ENCODE assay signal across 9 mouse cellular contexts in the genomic region with DNA sequence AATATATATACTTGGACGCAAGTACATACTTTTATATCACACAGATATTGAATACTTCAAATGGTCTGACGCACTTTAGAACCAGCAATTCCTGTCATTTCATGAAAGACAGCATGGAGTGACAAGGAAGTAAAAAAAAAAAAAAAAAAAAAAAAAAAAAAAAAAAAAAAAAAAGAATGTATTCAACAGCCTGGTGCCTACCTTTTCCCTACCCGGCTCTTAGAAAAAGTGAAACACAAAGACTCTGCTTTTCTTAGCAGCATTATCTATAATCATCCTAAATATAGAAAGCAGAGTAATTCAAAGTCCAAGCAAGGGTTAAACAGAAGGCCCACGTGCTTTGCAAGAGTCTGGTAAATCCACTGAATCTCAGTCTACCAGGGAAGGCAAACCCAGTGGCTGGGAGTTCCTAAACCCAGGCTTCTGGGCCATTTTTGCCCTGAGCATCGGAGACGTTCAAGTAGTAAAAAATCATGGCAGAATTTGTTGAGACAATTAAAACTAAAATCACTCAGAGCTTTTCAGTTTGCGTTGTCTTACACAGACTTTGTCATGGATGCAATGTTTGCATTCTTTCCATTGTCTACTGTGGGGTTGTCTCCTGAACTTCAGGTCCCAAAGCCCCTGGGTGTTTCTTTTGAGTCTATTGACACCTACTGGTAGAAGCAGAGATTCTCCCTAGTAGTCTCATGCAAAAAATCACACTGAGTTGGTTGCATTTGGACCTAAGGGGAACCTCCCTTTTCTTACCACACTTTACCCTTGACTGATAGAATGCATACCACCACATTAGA.
A peak's percentile ranks its signal among the peaks of the same experiment; 100 is the strongest.
DNase-seq lines count a peak whose midpoint lies in the region; ATAC-seq lines count a peak whose summit lies in the region.
"Had no signal": no experiment of that assay in that cellular context is flagged by ENCODE, and none has a peak within 500 bp of the region (broad histone marks: within the 10 kb centered on the region; RNA-seq: fewer than 3 reads in every experiment).

No protein-coding gene starts in this region.

- 35% methylated on average over 7 of the region's 7 CpGs for WGBS in embryonic facial prominence, embryonic 13.5 days
- 53% methylated on average over 7 of the region's 7 CpGs for WGBS in limb, embryonic 12.5 days
- WGBS in intestine, embryonic 16.5 days, result 56% methylated on average over 7 of the region's 7 CpGs

- H3K9ac ChIP-seq in embryonic facial prominence, embryonic 13.5 days, result no peak overlapping the region
- H3K9ac ChIP-seq in limb, embryonic 12.5 days (replicated peaks), result no peak overlapping the region
- H3K9ac ChIP-seq in intestine, embryonic 16.5 days (ENCODE audit: low read depth, low read length), result no peak overlapping the region

- no peaks in the 10 kb centered on the region for H3K9me3 ChIP-seq in embryonic facial prominence, embryonic 13.5 days
- H3K9me3 ChIP-seq in limb, embryonic 12.5 days, result no peaks in the 10 kb centered on the region
- no peaks in the 10 kb centered on the region for H3K9me3 ChIP-seq in intestine, embryonic 16.5 days (ENCODE audit: control insufficient read depth, low read length)

- H3K4me2 ChIP-seq in embryonic facial prominence, embryonic 13.5 days, result no peak overlapping the region
- H3K4me2 ChIP-seq in limb, embryonic 12.5 days, result no peak overlapping the region
- H3K4me2 ChIP-seq in intestine, embryonic 16.5 days (ENCODE audit: low read depth, low read length), result no peak overlapping the region

- peak; percentile 3 for DNase-seq in lung, postnatal 10 days
- DNase-seq in lung, postnatal 25 days (ENCODE audit: low spot score), result no peak
- DNase-seq in adrenal gland, postnatal 10 days, result no peak
- no peak for DNase-seq in right cerebral cortex, postnatal 25 days
- DNase-seq: gastrocnemius, postnatal 10 days had no signal

- H3K27me3 ChIP-seq in embryonic facial prominence, embryonic 13.5 days, result no peaks in the 10 kb centered on the region
- H3K27me3 ChIP-seq in limb, embryonic 12.5 days, result no peaks in the 10 kb centered on the region
- H3K27me3 ChIP-seq in intestine, embryonic 16.5 days (replicated peaks; ENCODE audit: control insufficient read depth, insufficient read depth, low read length), result no peaks in the 10 kb centered on the region

- no peak overlapping the region for H3K4me3 ChIP-seq in embryonic facial prominence, embryonic 13.5 days
- H3K4me3 ChIP-seq in limb, embryonic 12.5 days (replicated peaks), result no peak overlapping the region
- H3K4me3 ChIP-seq in intestine, embryonic 16.5 days (ENCODE audit: low read length), result no peak overlapping the region

- no peaks in the 10 kb centered on the region for H3K36me3 ChIP-seq in embryonic facial prominence, embryonic 13.5 days
- no peaks in the 10 kb centered on the region for H3K36me3 ChIP-seq in limb, embryonic 12.5 days
- H3K36me3 ChIP-seq in intestine, embryonic 16.5 days (ENCODE audit: control insufficient read depth, insufficient read depth, low read length), result no peaks in the 10 kb centered on the region

- peaks cover 16% of the 10 kb centered on the region for H3K4me1 ChIP-seq in embryonic facial prominence, embryonic 13.5 days
- H3K4me1 ChIP-seq in limb, embryonic 12.5 days (replicated peaks), result 0 out of 2 replicates have a peak, but pooled peaks cover 6% of the 10 kb centered on the region
- H3K4me1 ChIP-seq in intestine, embryonic 16.5 days (ENCODE audit: control insufficient read depth, insufficient read depth, low read length), result no peaks in the 10 kb centered on the region

- no peak for ATAC-seq in embryonic facial prominence, embryonic 13.5 days (ENCODE audit: insufficient number of reproducible peaks, insufficient read depth, low FRiP score, low TSS enrichment, low read depth)
- ATAC-seq in limb, embryonic 12.5 days (ENCODE audit: insufficient number of reproducible peaks, insufficient read depth, low FRiP score, low TSS enrichment, low read depth), result peak; percentile 26; the same call in 1 of the 2 replicates
- ATAC-seq in monocyte, adult 5-6 weeks (replicated peaks; ENCODE audit: insufficient number of reproducible peaks, low FRiP score, low TSS enrichment, poor library complexity, severe bottlenecking), result no peak
- no peak for ATAC-seq in intestine, embryonic 16.5 days

- H3K27ac ChIP-seq in embryonic facial prominence, embryonic 13.5 days, result peak overlapping the region; percentile 30
- H3K27ac ChIP-seq in limb, embryonic 12.5 days, result no peak overlapping the region
- no peak overlapping the region for H3K27ac ChIP-seq in intestine, embryonic 16.5 days (ENCODE audit: low read length)
